Mouse (Mus musculus) monocyte, adult 2 months (primary cell): ENCODE results near the gene Ccdc13.

Source experiments
- DNase-seq, 2 experiments: peaks; one replicate each; pipeline ENCODE4 v3.0.0; 2022; ENCODE audit warnings: low spot score in 2 of 2, low read depth in 1 of 2

Ccdc13 gene

DNA sequence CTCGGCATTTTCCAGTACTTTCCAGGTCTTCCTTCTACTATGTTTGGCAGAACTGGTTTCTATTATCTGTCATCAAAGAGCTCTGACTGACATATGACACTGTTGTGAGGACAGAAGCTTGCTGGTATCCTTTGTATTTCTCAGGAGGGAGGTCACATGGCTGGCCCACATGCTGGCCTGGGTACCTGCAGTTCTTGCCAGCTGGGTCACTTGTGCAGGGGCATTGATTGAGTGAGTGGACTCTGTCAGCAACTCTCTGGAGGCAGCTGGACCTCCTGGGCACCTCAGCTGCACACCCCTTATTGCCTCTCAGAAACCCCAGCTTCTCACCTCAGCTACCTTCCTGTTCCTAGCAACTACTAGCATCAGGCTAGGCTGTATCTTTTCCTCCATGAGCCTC lies 31.7 kb downstream of the Ccdc13 start:
- DNase-seq: no peak

DNA sequence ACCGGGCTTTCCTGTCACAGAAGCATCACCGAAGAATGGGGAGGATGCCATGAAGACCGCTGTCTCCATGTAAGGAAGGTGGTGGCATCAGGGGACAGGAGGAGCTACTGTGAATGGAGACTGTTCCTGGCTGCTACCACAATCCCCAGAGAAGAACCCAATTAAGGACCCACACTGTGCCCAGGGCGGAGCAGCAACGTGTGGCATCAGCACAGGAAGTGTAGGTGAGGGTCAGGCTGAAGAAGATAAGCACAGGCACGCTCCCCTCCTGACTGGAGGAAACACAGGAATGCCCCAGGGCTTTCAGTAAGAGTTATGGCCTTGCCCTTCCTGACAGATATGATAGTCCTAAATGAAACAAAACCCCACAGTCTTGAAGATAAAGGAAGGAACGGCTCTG lies 36.5 kb downstream of the Ccdc13 start:
- DNase-seq: no peak

DNA sequence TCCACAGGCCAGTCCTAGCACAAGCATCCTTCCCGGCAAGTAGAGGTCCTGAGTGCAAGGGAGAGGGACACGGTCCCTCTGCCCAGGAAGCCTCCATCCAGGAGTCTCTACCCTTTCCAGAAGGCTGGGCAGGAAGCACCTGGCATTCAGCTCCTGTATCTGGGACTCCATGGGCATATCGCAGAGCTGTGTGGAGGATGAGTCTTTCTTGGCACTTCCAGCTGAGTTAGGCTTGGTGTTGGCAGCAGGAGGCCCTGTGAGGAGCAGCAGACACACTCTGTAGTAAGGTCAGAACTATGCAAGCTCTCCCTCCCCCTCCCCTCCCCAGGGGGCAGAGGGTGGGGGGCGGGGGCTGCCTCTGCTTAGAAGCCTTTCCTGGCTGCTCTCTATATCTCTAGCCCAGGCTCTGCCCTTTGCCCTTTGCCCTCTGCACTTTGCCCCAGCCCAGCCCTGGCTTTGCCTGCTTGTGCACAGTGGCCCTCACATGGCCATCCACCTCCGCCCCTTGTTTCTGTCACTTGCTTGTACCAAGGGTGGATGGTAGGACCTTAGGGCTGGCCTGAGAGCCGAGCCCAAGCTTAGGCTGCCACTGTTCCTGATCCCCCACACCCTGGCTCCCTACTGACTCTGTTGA lies 40.3 kb downstream of the Ccdc13 start:
- DNase-seq: no peak

DNA sequence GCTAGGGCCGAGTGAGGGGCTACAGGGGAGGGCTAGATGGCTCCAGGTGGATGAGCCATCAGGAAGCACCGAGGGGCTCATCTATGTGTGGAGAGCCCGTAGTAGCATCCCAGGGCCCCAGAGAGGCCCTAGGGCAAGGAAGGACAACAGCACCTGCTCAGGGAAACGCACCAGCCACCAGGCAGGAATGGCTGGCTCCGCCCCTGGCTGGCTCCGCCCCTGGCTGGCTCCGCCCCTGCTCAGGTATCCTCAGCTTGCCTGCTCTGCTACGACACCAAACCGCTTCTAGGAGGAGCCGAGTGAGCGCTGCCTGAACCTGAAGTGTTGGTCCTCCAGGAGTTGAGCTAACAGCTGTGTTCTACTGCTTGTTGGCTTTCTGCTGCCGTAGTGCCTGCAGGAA lies 41.5 kb downstream of the Ccdc13 start:
- no peak for DNase-seq

DNA sequence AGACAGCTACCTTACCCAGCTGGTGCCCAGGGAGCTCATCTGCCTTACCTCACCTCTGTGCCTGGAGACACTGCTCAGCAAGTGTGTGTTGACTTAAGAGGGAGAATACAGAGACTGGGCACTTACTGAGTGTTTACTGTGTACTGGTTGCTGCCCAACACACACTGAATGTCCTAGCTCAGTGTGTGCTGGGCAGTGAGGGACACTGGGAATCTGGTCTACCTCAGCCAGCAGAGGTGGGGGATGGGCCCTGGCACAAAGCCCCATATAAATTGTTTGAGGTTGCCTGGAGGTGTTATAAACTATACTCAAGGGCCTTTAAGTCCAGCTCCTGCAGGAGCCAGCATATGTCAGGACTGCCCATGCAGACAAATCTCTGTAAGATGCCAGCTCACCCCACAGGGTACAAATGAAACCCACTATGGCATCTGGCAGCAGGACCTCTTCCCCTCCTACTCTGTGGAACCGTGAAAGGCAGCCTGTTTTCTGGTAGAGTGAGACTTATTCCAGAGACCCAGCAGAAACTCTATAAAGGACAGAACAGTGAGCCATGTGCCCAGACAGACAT lies 44.2 kb downstream of the Ccdc13 start:
- DNase-seq: no peak

DNA sequence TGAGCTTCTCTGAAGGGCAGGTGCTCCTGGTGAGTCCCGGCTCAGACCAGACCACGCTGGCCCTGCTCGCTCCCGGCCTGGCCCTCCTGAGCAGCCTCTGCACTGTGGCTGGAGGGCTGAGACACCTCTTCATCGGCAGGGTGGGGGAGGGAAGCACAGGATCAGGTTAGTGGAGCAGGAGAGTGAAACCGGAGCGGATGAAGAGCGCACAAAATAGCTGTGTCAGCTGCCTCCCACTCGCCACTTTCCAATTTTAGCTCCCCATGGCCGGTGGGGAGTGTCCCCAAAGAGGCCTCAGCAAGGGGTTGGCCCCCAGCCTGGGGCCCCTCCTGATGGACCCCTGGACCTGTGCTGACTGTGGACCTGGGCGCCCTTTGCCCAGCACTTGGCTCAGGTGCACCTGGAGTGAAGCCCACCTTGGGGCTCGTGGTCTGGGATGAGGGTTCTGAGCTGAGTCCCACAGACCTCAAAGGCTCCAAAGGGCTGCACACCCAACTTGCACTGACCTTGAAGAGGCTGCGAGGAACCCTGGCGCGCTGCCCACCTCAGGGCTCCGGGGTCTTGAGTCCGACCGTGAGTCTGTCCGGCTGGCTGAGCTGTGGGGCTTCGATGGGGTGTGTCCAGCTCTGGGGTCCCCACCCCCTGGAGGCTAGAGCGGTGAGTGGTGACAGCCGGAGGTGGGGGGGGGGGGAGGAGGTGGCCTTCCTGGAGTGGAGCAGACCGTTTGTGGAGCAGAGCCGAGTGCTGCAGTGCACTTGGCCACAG lies 47.3 kb downstream of the Ccdc13 start, which contains the start of gene Hhatl:
Hhatl (minus strand) TSS at position 751 of the 765 bp plus-strand sequence.
- no peak for DNase-seq

DNA sequence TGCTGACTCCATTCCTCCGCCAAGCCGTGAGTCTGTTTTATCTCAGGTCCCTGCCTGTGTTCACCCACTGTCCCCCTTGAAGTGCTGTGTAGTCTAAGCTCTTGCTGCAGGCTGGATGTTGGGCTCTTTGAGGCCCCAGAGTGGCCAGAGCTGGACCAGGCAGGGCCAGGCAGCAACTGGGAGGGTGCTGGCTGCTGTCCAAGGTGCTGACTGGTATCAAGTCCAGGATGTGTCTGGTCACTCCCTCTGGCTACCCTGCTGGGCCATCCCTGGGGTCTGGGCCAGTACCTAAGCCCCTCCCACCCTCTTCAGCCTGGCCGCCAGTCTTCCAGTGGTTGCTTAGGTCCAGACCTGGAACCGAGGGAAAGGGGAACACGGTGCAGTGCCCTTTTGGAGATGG lies 48.1 kb downstream of the Ccdc13 start:
- DNase-seq: no peak

DNA sequence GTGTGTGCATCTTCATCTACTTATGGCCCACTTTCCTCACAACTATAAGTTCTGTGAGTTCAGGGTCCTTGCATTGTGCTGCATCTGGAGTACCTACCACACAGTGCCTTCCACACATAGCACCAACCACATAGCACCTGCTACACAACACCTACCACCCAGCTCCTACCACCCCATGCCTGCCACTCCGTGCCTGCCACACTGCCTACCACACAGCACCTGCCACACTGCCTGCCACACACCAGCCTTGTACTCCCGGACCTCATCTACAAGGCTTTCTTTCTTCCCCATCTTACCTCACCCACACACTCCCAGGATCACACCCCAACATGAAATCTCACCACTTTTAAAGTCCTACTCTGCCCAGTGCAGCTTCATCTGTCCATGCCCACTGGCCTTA lies 52.9 kb downstream of the Ccdc13 start:
- DNase-seq: no peak

DNA sequence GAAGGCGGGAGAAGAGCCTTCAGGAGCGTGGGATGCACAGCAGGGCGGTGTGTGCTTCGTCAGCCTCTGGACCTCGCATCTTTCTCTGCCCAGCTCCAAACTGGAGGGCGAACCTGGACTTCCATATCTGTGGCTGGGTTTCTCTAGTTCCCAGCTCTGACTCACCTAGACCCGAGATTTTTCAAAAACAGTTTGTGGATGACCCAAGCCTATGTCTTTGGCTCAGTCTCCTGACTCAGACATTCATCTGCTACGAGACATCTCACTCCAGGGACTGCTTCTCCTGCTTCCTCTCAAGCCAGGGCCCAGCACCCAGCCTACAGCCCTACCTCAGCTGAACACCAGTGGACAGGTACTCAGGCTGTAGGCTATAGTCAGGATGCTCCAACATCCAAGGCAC lies 54.0 kb downstream of the Ccdc13 start:
- DNase-seq: no peak

DNA sequence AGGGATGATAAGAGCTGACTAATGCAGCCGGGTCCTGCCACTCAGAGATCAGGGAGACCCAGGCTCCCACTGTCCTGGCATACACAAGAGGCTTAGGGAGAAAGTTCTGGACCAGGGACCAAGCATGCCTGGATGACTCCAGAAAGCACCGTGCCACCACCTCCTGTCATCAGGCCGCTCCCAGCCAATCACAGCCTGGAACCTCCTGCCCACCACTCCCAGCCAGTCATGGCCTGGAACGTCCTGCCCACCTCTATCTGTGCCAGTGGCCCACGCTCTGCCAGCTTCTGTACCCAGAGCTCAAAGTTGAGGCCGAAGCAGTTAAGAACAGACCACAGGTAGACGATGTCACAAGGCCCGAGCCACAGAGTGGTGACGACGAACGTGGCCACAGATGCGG lies 54.5 kb downstream of the Ccdc13 start:
- DNase-seq: no peak

DNA sequence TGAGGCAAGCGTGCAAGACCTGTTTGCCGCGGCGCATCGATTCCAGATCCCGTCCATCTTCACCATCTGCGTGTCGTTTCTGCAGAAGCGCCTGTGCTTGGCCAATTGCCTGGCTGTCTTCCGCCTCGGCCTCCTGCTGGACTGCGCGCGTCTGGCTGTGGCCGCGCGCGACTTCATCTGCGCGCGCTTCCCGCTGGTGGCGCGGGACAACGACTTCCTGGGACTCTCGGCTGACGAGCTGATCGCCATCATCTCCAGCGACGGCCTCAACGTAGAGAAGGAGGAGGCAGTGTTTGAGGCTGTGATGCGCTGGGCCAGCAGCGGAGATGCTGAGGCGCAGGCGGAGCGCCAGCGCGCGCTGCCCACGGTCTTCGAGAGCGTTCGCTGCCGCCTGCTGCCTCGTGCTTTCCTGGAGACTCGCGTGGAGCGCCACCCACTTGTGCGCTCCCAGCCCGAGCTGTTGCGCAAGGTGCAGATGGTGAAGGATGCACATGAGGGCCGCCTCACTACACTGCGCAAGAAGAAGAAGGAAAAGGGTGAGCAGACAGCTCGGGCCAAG lies 61.1 kb downstream of the Ccdc13 start:
- DNase-seq: no peak

DNA sequence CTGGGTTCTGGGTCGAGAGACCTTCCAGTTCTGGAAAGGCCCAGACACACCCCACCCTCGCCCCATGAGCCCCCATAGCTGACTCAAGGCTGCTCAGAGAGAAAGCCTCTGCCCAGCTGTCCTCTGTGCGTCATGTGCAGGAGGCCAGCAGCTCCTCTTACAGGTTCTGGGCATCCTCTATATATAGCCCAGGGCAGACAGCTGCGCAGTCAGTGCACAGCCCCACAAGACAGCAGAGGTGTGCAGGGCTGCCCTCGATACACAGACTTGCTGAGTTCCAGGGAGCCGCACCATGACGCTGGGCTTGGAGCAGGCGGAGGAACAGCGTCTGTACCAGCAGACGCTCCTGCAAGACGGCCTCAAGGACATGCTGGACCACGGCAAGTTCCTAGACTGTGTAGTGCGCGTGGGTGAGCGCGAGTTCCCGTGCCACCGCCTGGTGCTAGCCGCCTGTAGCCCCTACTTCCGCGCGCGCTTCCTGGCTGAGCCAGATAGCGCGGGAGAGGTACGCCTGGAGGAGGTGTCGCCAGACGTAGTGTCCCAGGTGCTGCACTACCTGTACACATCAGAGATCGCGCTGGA lies 61.7 kb downstream of the Ccdc13 start, which contains the start of gene Klhl40:
Klhl40 (plus strand) TSS at position 124 of the 582 bp plus-strand sequence.
- DNase-seq: no peak

DNA sequence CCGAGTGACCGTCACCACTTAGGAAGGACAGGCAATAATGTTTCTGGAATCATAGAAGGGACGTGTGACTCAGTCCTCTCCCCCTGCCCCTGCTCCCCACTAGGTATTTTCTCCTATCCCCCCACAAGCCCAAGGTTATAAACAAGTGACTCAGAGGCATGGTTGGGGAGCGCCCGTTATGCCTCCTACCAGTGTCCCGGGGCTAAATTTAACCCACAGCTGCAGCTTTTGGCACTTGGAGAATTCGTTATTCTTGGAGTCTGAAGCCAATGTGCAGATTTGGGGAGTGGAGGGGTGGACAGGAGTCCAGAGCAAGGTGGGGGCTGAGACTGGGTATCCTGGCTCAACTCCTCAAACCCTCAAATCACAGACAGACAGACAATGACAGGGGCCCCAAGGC lies 62.8 kb downstream of the Ccdc13 start:
- DNase-seq: no peak

DNA sequence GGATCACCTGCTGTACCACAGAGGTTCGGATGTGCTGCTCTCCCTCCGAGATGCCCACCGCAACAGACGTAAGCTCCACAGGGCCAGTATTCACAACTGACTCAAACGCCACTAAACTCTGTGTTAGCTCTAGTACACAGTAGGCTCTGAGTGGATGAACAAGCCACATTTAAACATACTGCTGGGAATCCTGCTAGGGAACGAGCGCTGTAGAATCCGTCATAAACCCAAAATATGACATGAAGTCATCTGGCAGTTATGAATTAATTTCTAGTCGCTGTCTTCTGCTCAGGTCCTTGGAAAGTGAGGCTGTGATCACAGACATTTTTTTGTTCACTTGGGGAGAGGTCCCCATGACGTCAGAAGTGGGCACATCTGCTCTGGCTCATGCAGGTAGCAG lies 63.3 kb downstream of the Ccdc13 start:
- DNase-seq: no peak

DNA sequence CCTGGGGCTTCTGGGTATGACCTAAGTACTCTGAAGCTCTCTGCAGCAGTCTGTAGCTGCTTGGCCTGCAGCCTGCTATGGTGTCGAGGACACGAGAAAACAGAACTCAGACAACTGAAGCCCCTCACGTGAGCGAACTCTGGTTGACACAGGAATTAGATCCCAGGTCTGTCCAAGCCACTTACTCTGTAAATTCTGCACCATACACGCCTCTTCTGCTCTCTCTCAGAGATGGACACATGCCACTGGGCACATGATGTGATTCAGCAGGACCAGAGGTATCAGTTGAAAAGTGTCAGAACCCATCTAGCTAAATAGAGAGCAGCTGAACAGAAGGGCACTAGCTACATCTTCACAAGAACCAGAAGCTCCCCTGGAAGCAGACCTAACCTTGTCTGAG lies 66.8 kb downstream of the Ccdc13 start:
- DNase-seq: no peak

DNA sequence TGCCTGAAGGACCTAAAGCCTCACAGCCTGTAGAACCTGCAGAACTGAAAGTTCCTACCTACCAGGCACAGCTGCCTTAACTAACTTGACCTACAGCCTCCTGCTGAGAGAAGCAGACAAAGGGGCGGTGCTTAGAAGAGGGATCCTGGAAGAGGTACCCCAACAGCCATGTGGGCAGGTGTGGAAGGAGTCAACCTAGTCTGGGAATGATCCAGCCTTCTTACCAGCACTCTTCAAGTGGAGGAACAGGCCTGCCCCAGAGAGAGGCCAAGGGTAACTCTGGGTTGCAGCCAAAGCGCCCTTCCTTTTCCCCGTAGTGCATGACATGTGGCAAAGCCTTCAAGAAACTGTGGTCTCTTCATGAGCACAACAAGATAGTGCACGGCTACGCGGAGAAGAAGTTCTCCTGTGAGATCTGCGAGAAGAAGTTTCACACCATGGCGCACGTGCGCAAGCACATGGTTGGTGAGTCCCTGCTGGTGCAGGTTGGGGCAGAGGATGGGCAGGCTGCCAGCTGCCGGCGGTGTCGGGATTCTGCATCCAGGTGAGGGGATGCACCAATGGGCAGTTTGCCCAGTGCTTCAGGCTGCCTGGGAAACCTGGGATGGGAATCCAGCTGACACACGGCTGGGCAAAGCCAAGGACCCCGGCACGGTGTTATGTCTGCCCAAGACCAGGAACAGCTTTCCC lies 74.0 kb downstream of the Ccdc13 start:
- no peak for DNase-seq

DNA sequence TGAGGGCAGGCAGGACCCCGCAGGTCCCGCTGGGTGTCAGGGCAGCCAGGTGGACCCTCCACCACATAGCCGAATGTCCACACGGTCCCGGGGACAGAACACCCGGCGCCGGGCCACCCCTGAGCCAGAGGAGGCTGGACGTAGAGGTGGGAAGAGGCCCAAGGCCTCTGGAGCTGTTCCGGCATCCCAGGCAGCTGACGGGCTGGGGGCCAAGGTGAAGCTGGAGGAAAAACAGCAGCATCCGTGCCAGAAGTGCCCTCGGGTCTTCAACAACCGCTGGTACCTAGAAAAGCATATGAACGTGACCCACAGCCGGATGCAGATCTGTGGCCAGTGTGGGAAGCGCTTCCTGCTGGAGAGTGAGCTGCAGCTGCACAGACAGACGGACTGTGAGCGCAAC lies 75.5 kb downstream of the Ccdc13 start:
- no peak for DNase-seq

DNA sequence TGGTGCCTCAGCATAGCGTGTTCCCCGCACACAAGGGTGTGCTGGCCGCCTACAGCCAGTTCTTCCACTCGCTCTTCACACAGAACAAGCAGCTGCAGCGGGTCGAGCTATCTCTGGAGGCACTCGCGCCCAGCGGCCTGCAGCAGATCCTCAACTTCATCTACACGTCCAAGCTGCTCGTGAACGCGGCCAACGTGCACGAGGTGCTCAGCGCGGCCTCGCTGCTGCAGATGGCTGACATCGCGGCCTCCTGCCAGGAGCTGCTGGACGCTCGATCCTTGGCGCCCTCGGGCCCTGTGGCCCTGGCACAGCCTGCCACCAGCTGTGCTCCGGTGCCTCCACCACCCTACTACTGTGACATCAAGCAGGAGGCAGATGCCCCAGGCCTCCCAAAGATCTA lies 76.5 kb downstream of the Ccdc13 start:
- DNase-seq: no peak

DNA sequence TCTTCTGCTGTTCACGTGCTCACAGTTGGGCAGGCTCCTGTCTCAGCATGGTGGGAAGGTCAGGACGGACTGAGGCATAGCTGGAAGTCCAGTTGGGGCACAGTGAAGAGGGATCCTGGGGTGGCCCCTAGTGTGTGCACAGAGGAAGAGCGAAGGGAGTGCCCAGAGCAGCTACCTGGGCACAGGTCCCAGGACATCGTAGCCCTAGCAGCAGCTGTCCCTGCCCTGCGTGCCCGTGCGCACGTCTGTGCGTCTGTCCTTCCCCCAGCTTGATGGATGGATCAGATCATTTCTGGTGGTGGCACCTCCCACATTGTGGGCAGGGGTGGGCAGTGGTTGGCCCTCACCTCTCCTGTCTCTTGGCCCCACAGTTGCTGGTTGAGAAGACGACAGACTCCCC lies 77.0 kb downstream of the Ccdc13 start:
- DNase-seq: no peak

DNA sequence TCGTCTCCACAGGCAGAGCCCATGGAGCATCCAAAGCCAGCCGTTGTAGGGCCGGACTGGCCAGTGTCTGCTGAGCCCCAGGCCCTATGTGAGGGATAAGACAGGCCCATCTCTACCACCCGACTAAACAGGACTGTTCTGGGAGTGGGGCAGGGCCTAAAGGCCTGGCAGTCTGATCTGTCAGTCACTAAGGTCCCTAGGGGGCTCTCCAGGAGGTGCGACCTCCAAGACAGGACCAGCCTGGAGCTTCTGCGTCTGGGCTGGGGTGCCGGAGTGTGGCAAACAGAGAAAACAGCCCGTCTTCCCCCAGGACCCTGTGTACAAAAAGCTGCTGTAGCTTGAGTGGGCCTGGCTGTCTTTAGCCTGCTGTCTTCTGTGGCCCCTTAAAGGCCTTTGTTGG lies 77.5 kb downstream of the Ccdc13 start:
- DNase-seq: no peak

DNA sequence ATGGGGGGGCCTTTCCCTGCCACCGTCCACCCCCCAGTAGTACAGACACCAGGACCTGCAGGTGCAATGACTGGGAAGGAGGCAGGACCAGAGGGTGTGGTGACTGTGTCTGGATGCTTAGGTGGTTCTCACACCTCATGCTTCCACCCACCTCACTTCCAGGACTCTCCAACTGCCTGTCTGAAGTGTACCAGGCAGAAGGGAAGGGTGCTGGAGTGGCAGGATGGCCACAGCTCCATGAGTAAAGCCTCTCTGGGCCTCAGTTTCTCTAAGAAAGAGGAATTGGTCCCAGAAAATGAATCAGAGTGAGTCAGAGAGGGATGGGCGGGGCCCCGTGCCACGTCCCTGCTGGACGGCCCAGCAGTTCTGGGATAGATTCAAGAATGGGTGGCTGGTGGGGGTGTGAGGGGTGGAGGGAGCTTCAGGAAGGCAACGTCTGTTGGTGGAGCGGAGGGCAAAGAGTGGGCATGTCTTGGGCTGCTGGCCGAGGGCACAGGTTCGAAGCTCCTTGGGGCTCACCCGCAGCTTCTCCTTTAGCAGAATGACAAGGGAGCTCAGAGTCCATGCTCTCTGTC lies 78.1 kb downstream of the Ccdc13 start:
- DNase-seq: no peak
